Mouse (Mus musculus) liver, embryonic 12.5 days (tissue): ENCODE results near the gene Pacsin3. TPM values are rescaled to one million over a fixed set of nuclear protein-coding genes. Genes with fewer than 3 reads are reported as not detected.
"Not testable (repeated sequence)": the region's sequence is repeated elsewhere in the genome, so short reads cannot be mapped to it uniquely, and the experiment has no call there.

Source experiments
- ATAC-seq: fragments of 200-750 bp; cut with Nextera tagmentation; 2 replicates; pipeline ENCODE4 v1.8.0; 2017; ENCODE audit warnings: moderate number of reproducible peaks, mild to moderate bottlenecking, moderate library complexity
- H3K27ac ChIP-seq: fragments of 300-500 bp; sonication (generic); 2 replicates; pipeline ENCODE4 v1.5.1; 2016; ENCODE audit warnings: mild to moderate bottlenecking
- H3K27me3 ChIP-seq: fragments of 300-500 bp; sonication (generic); replicated peaks from 2 replicates; pipeline ENCODE4 v1.6.1; 2016; ENCODE audit warnings: mild to moderate bottlenecking, moderate library complexity
- H3K36me3 ChIP-seq: fragments of 300-500 bp; sonication (generic); 2 replicates; pipeline ENCODE4 v1.6.1; 2016; ENCODE audit warnings: mild to moderate bottlenecking, moderate library complexity
- H3K4me1 ChIP-seq: fragments of 300-500 bp; sonication (generic); 2 replicates; pipeline ENCODE4 v1.6.1; 2016
- H3K4me2 ChIP-seq: fragments of 300-500 bp; sonication (generic); 2 replicates; pipeline ENCODE4 v1.6.1; 2016; ENCODE audit warnings: mild to moderate bottlenecking, moderate library complexity
- H3K4me3 ChIP-seq: fragments of 300-500 bp; sonication (generic); 2 replicates; pipeline ENCODE4 v1.5.1; 2016; ENCODE audit warnings: mild to moderate bottlenecking, moderate library complexity
- H3K9ac ChIP-seq: fragments of 300-500 bp; sonication (generic); 2 replicates; pipeline ENCODE4 v1.6.1; 2016; ENCODE audit warnings: mild to moderate bottlenecking, moderate library complexity
- H3K9me3 ChIP-seq: fragments of 300-500 bp; sonication (generic); replicated peaks from 2 replicates; pipeline ENCODE4 v1.6.1; 2016; ENCODE audit warnings: mild to moderate bottlenecking, moderate library complexity
- WGBS: fragments of 180-500 bp; shearing (Covaris S2); methylation state at CpG from one replicate; pipeline ENCODE4 v1.1.7; 2016; ENCODE audit not compliant: insufficient replicate concordance; 5-methylcytosine and 5-hydroxymethylcytosine counted together
- polyA plus RNA-seq: library from polyadenylated mRNA; unstranded; fragments of >200 nt; fragmentation: Nextera tagmentation; extraction: Ambion mirVana; gene quantifications from 2 replicates; pipeline ENCODE4 v1.2.1, GENCODE M21; 2016

The Pacsin3 gene
- 12.3 and 12.4 TPM in 2 replicates for polyA plus RNA-seq

DNA sequence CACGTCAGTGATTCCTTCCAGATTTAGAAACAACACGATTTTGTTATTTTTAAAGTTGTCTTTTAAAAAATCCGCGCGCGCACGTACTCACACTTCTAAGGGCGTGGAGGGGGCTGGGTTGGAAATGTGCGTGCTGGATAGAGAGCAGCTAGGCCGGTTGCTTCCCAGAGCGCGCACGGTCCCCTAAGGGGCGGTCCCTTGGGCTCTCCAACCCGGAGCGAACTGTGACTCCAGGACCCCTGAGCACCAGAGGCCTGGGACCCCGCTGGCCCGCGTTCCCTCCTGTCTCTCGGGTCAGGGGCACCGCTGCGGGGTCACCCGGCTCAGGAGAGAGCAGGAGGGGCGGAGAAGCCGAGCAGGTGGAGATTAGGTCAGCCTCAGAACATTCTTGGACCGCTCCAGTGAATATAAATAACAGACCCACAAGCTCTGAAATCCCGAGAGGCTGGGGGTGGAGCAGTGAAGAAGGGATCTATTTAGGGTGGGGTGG, at the start of gene Pacsin3:
Pacsin3 (plus strand) TSS at position 294 of the 490 bp plus-strand sequence.
- peaks cover 31% of the 10 kb centered on the region for H3K4me1 ChIP-seq
- peak within 1 kb of the TSS; percentile 13; the same call in 1 of the 2 replicates for H3K27ac ChIP-seq
- peak within 1 kb of the TSS; percentile 54 for H3K9ac ChIP-seq
- H3K36me3 ChIP-seq = no peaks in the 10 kb centered on the region
- peaks cover 88% of the 10 kb centered on the region for H3K27me3 ChIP-seq
- 3% methylated on average over 27 of the region's 27 CpGs for WGBS
- no peak for ATAC-seq
- H3K4me2 ChIP-seq = peak within 1 kb of the TSS; percentile 73
- H3K4me3 ChIP-seq = peak within 1 kb of the TSS; percentile 59
- H3K9me3 ChIP-seq = no peaks in the 10 kb centered on the region

DNA sequence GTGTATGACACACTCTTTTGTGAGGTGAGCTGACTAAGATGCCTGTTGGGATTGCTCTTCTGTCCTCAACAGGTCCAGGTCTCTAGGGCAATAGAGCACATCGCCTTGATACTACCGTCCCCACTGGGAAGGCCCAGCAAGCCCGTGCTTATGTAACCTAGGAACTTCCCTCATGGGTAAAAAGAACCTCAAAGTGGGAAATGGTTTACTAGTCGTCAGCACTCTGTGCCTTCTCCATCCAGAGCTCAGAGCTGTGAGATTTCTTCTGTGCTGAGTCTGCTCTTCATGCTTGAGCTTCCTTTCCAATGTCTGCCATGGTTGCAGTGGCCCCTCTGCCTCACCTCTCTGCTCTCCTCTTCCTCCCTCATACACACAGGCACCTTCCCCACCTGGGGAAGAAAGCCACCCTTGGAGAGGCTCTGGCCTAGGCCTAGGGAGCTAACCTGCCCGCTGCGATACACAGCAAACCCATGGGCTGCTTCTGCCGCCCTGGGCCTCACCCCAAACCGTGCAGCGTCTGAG, 49.4 kb upstream of the Pacsin3 start:
- no peak overlapping the region for H3K4me3 ChIP-seq
- H3K4me2 ChIP-seq = no peak overlapping the region
- H3K27ac ChIP-seq = no peak overlapping the region
- no peaks in the 10 kb centered on the region for H3K27me3 ChIP-seq
- 68% methylated on average over 9 of the region's 9 CpGs for WGBS
- peaks cover 21% of the 10 kb centered on the region for H3K4me1 ChIP-seq
- peaks cover 61% of the 10 kb centered on the region for H3K36me3 ChIP-seq
- no peak overlapping the region for H3K9ac ChIP-seq
- no peak for ATAC-seq
- H3K9me3 ChIP-seq = no peaks in the 10 kb centered on the region

DNA sequence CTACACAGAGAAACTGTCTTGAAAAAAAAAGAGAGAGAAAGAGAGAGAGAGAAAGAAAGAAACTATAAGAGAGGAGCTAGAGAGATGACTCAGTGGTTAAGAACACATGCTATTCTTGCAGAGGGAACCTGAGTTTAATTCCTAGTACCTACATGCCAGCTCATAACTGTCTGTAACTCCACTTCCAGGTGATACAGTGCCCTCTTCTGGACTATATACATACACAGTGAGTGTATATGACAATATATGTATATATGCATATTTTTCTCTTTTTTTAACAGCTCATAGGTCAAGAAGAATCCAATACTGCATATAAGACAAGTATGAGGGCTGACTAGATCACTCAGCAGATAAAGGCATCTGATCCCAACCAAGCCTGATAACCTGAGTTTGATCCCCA, 42.4 kb upstream of the Pacsin3 start:
- H3K4me2 ChIP-seq = no peak overlapping the region

DNA sequence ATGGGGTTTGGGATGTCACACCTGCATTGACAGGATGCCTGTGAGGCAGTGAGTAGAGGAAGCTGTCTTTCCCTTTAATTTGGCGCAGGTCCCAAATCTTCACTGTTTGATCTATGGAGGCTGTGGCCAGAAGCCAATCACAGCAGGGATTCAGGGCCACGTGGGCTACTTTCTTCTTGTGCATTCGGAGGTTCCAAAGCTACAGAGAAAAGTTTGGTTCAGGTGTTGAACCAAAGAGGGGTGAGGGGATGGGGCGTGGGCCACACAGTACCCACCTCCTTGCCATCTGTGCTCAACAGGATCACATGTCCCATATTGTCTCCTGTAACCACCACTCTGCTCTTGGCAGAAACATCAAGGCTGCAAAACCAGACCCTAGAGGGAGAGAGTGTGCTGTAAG, 38.7 kb upstream of the Pacsin3 start:
- Histone ChIP-seq H3K27me3 (no peaks in the 10 kb centered on the region), H3K4me2 (no peak overlapping the region), H3K9ac (no peak overlapping the region), H3K9me3 (no peaks in the 10 kb centered on the region), H3K4me1 (no peaks in the 10 kb centered on the region), H3K36me3 (peaks cover 28% of the 10 kb centered on the region), H3K4me3 (no peak overlapping the region), H3K27ac (no peak overlapping the region)
- 59% methylated on average over 4 of the region's 4 CpGs for WGBS
- ATAC-seq = no peak

More for the DNA sequence above, 42.4 kb upstream of the Pacsin3 start:
- Histone ChIP-seq H3K9me3 (no peaks in the 10 kb centered on the region), H3K9ac (no peak overlapping the region), H3K27me3 (no peaks in the 10 kb centered on the region), H3K4me3 (no peak overlapping the region), H3K27ac (no peak overlapping the region), H3K4me1 (no peaks in the 10 kb centered on the region), H3K36me3 (peaks cover 63% of the 10 kb centered on the region)
- no peak for ATAC-seq

DNA sequence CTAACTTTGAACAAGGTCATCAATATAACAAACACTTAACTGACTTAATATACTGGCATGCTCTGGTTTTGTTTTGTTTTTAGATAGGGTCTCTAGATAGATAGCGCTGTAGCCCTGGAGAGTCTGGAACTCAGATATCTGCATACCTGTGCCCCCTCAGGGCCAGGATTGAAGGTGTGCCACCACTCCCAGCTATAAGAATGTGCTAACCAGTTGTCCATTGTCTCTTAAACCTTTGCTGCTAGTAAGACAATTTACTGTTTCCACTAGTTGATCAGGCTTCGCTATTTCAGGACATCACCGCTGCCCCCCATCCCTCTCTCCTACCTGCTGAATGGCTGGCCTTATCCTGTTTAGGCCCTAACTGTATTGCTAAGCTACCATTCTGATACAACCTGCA, 35.3 kb upstream of the Pacsin3 start:
- no peak for ATAC-seq
- no peaks in the 10 kb centered on the region for H3K4me1 ChIP-seq
- H3K27ac ChIP-seq = no peak overlapping the region
- no peak overlapping the region for H3K4me2 ChIP-seq
- H3K4me3 ChIP-seq = no peak overlapping the region
- no peak overlapping the region for H3K9ac ChIP-seq
- no peaks in the 10 kb centered on the region for H3K27me3 ChIP-seq
- peaks cover 10% of the 10 kb centered on the region for H3K36me3 ChIP-seq
- no peaks in the 10 kb centered on the region for H3K9me3 ChIP-seq
- WGBS = 87% methylated on average over 3 of the region's 3 CpGs

DNA sequence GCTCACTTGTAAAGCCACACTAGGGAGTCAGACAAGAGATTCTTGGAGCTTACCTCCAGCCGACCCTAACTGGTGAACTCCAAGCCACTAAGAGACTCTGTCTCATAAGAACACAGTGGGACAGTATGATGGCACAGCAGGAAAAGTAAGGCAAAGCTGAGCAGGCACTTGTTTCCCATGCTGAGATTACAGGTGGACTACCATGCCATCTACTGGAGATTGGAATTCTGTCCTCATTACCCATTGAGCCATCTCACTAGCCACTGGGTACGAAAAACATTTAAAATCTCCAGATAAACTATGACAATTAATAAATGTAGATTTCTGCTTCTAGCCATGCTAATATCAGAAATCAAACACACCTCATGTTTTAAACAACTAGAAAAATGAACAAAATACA, 32.1 kb upstream of the Pacsin3 start:
- 79% methylated on average over 2 of the region's 2 CpGs for WGBS
- ATAC-seq = no peak

DNA sequence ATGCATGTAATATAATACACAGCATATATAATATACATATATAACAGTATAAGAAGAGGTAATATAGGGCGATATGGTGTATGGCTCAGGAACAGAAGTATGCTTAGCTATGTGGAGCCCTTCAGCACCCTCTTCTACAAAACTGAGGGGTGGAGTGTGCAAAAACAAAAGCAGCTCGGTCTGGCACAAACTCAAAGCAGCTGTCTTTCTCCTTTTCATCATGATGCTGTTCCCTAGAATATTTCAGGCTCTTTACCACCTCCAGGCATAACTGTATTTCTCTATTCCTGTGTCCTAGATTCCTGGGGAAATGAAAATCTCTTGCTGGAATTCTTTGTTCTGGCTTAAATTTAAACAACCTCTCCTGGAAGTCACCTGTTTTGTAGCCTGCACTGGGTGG, 26.0 kb upstream of the Pacsin3 start:
- H3K4me3 ChIP-seq = no peak overlapping the region
- ATAC-seq = no peak
- H3K9ac ChIP-seq = no peak overlapping the region
- H3K9me3 ChIP-seq = no peaks in the 10 kb centered on the region
- no peak overlapping the region for H3K4me2 ChIP-seq
- WGBS = 76% methylated on average over 2 of the region's 2 CpGs
- no peaks in the 10 kb centered on the region for H3K4me1 ChIP-seq
- H3K36me3 ChIP-seq = peaks cover 6% of the 10 kb centered on the region
- H3K27me3 ChIP-seq = no peaks in the 10 kb centered on the region
- no peak overlapping the region for H3K27ac ChIP-seq

More for the DNA sequence above, 32.1 kb upstream of the Pacsin3 start:
- H3K9me3 ChIP-seq = no peaks in the 10 kb centered on the region
- no peak overlapping the region for H3K27ac ChIP-seq
- H3K4me1 ChIP-seq = no peaks in the 10 kb centered on the region
- no peaks in the 10 kb centered on the region for H3K36me3 ChIP-seq
- no peak overlapping the region for H3K9ac ChIP-seq
- H3K27me3 ChIP-seq = no peaks in the 10 kb centered on the region
- no peak overlapping the region for H3K4me3 ChIP-seq
- H3K4me2 ChIP-seq = no peak overlapping the region

DNA sequence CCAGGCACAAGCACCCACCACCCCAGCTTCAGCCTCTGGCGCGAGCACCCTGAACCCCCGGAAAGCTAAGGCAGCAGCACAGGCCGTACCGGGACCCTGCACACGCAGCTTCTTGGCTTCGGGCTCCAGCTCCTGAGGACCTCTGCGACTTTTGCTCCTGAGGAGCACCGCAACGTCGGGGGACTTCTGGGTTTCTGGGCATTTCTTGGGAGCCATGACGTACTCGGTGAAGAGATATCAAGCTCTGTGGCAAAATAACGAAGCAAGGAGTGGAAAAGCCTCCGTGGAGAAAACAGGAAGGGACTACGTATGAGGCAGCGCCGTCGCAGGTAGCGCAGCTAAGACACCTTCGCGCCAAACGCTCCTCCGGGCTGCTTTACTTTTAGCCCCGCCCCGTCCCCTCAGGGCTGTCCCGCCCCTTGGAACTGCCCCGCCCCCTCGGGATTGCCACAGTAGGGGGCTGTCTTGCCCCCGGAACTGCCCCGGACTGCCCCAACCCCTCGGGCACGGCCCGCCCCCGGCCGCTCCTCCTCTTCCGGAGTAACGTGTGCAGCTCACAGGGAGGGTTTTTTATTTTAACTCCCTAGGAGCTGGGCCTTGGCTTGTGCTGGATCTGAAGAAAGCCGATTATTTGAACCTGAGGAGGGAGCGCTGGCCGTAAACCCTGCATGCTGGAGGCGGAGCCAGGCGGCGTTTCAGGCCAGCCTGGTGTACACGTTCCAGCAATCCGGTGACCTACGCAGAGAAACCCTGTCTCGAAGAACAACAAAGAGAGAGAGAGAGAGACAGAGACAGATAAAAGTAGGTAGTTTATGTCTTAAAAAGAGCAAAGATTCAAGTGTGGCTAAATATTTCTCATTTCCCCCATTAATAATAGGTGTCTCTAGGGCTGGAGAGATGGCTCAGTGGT, 18.9 kb upstream of the Pacsin3 start, which contains the start of gene Ddb2:
Ddb2 (minus strand) TSS at position 382 of the 910 bp plus-strand sequence.
- WGBS = 1% methylated on average over 48 of the region's 48 CpGs
- ATAC-seq = peak; percentile 99
- H3K4me3 ChIP-seq = peak within 1 kb of the TSS; percentile 76

DNA sequence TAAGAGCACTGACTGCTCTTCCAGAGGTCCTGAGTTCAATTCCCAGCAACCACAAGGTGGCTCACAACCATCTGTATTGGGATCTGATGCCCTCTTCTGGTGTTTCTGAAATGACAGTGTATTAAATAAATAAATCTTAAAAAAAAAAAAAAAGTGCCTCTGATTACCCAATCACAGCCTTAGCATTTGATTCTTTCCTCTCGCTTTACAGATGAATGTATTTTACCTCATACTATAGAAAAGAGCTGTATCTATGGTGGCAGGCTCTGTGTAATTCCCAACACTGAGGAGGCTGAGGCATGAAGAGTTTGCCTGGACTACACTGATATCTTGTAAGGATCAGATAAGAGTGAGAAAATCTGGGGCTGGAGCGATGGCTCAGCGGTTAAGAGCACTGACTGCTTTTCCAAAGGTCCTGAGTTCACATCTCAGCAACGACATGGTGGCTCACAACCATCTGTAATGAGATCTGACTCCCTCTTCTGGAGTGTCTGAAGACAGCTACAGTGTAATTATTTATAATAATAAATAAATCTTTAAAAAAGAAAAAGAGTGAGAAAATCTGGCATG, 18.2 kb upstream of the Pacsin3 start:
- Histone ChIP-seq H3K9ac (peak overlapping the region; percentile 82), H3K4me2 (peak overlapping the region; percentile 99), H3K4me1 (peaks cover 29% of the 10 kb centered on the region), H3K4me3 (peak overlapping the region; percentile 76), H3K27ac (peak overlapping the region; percentile 96)
- not testable (repeated sequence) for H3K36me3 ChIP-seq, H3K9me3 ChIP-seq, H3K27me3 ChIP-seq
- ATAC-seq = peak; percentile 31
- 13% methylated on average over 4 of the region's 4 CpGs for WGBS

More for the DNA sequence above, 18.9 kb upstream of the Pacsin3 start, which contains the start of gene Ddb2:
- H3K4me2 ChIP-seq = peak within 1 kb of the TSS; percentile 99
- peak within 1 kb of the TSS; percentile 96 for H3K27ac ChIP-seq
- H3K36me3 ChIP-seq = peaks cover 6% of the 10 kb centered on the region
- peaks cover 23% of the 10 kb centered on the region for H3K4me1 ChIP-seq
- H3K9ac ChIP-seq = peak within 1 kb of the TSS; percentile 82
- H3K27me3 ChIP-seq = no peaks in the 10 kb centered on the region
- no peaks in the 10 kb centered on the region for H3K9me3 ChIP-seq

DNA sequence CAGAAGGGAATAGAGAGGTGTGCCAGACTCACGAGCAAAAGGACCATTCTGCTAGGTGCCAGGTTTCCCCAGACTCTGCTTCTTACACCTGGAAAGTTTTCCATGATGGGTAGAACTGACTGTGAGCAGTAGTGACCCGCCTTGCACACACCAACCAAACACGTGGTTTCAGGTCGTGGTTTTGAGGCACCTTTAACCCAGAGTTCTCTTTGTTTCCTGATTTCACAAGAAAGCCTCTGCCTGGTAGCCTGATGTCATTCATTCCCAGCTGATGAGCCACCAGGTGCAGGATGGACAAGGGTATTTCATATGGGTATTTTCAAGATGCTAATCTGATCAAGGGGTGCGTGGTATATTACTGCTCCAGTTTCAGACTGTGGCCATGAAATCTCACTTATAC, 13.2 kb upstream of the Pacsin3 start:
- no peak overlapping the region for H3K4me2 ChIP-seq
- WGBS = 33% methylated on average over 5 of the region's 5 CpGs
- no peaks in the 10 kb centered on the region for H3K27me3 ChIP-seq
- H3K4me1 ChIP-seq = peaks cover 48% of the 10 kb centered on the region
- no peak for ATAC-seq
- no peaks in the 10 kb centered on the region for H3K36me3 ChIP-seq
- no peak overlapping the region for H3K9ac ChIP-seq
- H3K27ac ChIP-seq = 0 out of 2 replicates have a peak overlapping the region, but pooled peaks have one; percentile 6
- H3K4me3 ChIP-seq = no peak overlapping the region
- H3K9me3 ChIP-seq = no peaks in the 10 kb centered on the region

DNA sequence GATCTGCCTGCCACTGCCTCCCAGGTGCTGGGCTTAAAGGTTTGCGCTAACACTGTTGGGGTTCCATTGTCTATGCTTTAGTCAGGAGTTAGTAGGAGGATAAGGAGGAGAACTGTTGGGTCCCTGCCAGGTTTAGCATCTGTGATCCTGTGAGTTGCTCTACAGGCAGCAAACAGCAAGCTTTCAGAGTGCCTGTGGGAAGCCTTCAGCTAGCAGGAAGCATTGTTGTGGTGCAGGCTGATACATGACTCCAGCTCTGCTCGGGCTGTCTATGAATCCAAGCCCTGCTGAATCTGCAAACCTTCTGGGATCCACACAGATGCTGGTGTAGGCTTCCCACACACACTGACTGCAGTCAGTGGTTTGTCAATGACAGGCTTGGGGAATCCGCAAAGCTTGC, 12.3 kb upstream of the Pacsin3 start:
- 65% methylated on average over 3 of the region's 3 CpGs for WGBS
- Histone ChIP-seq H3K27me3 (no peaks in the 10 kb centered on the region), H3K4me2 (no peak overlapping the region), H3K9me3 (no peaks in the 10 kb centered on the region), H3K4me1 (peaks cover 41% of the 10 kb centered on the region), H3K4me3 (no peak overlapping the region), H3K27ac (peak overlapping the region; percentile 25; the same call in 1 of the 2 replicates), H3K9ac (no peak overlapping the region; the same call in 1 of the 2 replicates), H3K36me3 (no peaks in the 10 kb centered on the region)
- ATAC-seq = no peak
